Mouse (Mus musculus) layer of hippocampus, postnatal 14 days (tissue): ENCODE results near the gene Gm3285. TPM values are rescaled to one million over a fixed set of nuclear protein-coding genes. Genes with fewer than 3 reads are reported as not detected.

Experiments used
- DNase-seq, 2 experiments: peaks; one replicate each; pipeline ENCODE4 v3.0.0; 2021 to 2022; ENCODE audit warnings: low spot score in 2 of 2, mixed read lengths in 1 of 2
- total RNA-seq, 2 experiments: library from RNA; stranded (reverse); gene quantifications; 2 replicates each; pipeline ENCODE4 v1.2.3; 2021

Gene Gm3285
- total RNA-seq, 2 experiments from 2014 or later: not detected

GRCm38 (mm10) chr10:77900126-77900525 is 38.4 kb downstream of the Gm3285 start:
- DNase-seq: no peak

GRCm38 (mm10) chr10:77900903-77901818 is 39.4 kb downstream of the Gm3285 start:
- no peak for DNase-seq

DNA sequence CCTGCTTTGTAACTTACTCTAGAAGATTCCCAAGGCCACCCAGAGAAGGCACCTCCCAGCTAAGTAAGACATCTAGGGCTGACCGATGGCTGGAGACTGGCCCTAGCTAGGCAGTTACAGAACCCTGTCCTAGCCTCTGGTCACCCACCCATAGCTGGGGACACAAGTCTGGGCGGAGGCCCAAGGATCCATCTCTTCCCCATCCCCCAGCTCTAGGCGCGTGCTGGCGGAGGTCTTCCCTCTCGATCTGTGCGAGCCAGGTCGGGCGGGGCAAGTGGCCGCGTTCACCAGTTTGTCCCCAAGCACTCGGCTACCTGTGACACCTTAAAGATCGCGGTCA is 40.1 kb downstream of the Gm3285 start:
- no peak for DNase-seq

- peak; percentile 54 to 65 for DNase-seq
Measured at GRCm38 (mm10) chr10:77902211-77902893, 40.6 kb downstream of the Gm3285 start, which contains the start of gene Lrrc3. Gene Lrrc3 (minus strand): TSS chr10:77902536.

DNA sequence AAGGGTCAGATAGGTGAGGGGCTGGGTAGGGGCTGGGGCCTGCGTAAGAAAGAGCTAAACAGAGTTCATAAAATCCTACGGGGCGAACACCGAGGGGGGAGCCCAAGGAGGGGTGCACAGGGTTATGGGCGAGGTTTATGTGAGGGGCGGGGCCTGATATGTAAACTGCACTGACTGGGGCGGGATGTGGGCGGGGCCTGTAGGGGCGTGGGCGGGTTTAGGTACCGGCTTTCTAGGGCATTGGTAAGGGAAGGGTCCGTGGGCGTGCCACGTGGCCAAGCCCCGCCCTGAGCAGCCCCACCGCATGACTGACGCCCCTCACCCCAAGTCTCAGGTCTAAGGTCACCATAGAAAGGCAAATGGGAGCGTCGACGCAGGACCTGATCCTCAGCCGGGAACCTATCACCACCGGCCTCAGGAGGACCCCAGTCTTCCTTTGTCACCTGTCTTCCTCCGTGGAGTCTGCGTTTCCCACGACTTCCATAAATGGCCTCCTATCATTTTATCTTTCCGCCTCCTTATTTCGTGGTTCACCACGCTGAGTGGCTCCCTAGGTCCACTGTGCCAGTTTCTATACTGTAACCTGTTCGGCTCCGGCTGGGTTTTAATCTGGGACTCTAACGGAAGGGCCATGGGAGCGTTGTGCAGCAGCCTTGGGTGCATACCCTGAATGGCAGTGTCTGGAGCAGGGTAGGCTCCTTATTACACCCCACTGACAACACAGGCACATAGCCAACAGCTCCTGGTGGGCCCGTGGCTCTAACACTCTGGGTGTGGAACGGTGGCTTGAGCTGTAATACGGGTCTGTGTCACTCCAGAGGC is 41.3 kb downstream of the Gm3285 start:
- DNase-seq: peak; percentile 64 to 69

Other genes starting within 250 kb of the Gm3285 start
- gene Ube2g2, start 239.7 kb upstream of the Gm3285 start, total RNA-seq: 10 to 100 TPM; 63.9 to 69.0 TPM
- under 1 TPM in 1 of 2 experiments, not detected in 1; 0.14 TPM for gene Tspear, start 175.4 kb upstream of the Gm3285 start, total RNA-seq
- gene Gm19402, start 171.2 kb upstream of the Gm3285 start, total RNA-seq: not detected
- not detected for gene Gm9508, start 164.7 kb upstream of the Gm3285 start, total RNA-seq
- gene Gm10272, start 155.3 kb upstream of the Gm3285 start, total RNA-seq: not detected
- gene Gm10024, start 150.5 kb upstream of the Gm3285 start, total RNA-seq: not detected
- not detected for gene Gm10142, start 146.2 kb upstream of the Gm3285 start, total RNA-seq
- gene Krtap12-1, start 141.4 kb upstream of the Gm3285 start, total RNA-seq: not detected
- not detected for gene Gm10100, start 135.5 kb upstream of the Gm3285 start, total RNA-seq
- not detected for gene Gm18596, start 119.3 kb upstream of the Gm3285 start, total RNA-seq
- not detected for gene Gm9736, start 110.6 kb upstream of the Gm3285 start, total RNA-seq
- gene Gm3233, start 102.3 kb upstream of the Gm3285 start, total RNA-seq: not detected
- gene Gm3238, start 90.7 kb upstream of the Gm3285 start, total RNA-seq: not detected
- gene Gm7138, start 85.0 kb upstream of the Gm3285 start, total RNA-seq: not detected
- gene Gm3250, start 79.4 kb upstream of the Gm3285 start, total RNA-seq: not detected
- not detected for gene Gm7137, start 73.8 kb upstream of the Gm3285 start, total RNA-seq
- gene Gm9639, start 66.9 kb upstream of the Gm3285 start, total RNA-seq: not detected
- not detected for gene Gm19668, start 62.8 kb upstream of the Gm3285 start, total RNA-seq
- not detected for gene Gm9507, start 50.1 kb upstream of the Gm3285 start, total RNA-seq
- gene Gm2696, start 47.3 kb upstream of the Gm3285 start, total RNA-seq: not detected
- gene Krtap10-4, start 34.9 kb upstream of the Gm3285 start, total RNA-seq: not detected
- not detected for gene Krtap10-10, start 26.0 kb upstream of the Gm3285 start, total RNA-seq
- not detected for gene Gm36176, start 15.2 kb upstream of the Gm3285 start, total RNA-seq
- not detected for gene Gm10318, start 9.1 kb upstream of the Gm3285 start, total RNA-seq
- 10 to 100 TPM; 10.4 to 10.8 TPM for gene Lrrc3, start 40.6 kb downstream of the Gm3285 start, total RNA-seq
- 10 to 100 TPM; 31.3 to 32.6 TPM for gene Trpm2, start 108.6 kb downstream of the Gm3285 start, total RNA-seq
- 10 to 100 TPM; 35.2 to 37.4 TPM for gene 1810043G02Rik, start 116.5 kb downstream of the Gm3285 start, total RNA-seq
- gene Pfkl, start 148.1 kb downstream of the Gm3285 start, total RNA-seq: 100 to 1,000 TPM; 155 to 164 TPM
- gene Dnmt3l, start 180.0 kb downstream of the Gm3285 start, total RNA-seq: under 1 TPM; 0.39 to 0.57 TPM
- gene Aire, start 181.6 kb downstream of the Gm3285 start, total RNA-seq: under 1 TPM; 0.16 to 0.45 TPM
- gene Icosl, start 207.3 kb downstream of the Gm3285 start, total RNA-seq: 1 to 10 TPM; 4.5 to 5.7 TPM